ENCODE assay signal across 18 mouse cellular contexts in genomic region chr1:69638321-69638720, GRCm38 (mm10). TPM values are rescaled to one million over a fixed set of nuclear protein-coding genes. Genes with fewer than 3 reads are reported as not detected.
DNase-seq lines count a peak whose midpoint lies in the region; ATAC-seq lines count a peak whose summit lies in the region.
"Had no signal": no experiment of that assay in that cellular context is flagged by ENCODE, and none has a peak within 500 bp of the region (broad histone marks: within the 10 kb centered on the region; RNA-seq: fewer than 3 reads in every experiment).

No protein-coding gene starts in this region.

- H3K4me1 ChIP-seq in kidney, embryonic 15.5 days: no peaks in the 10 kb centered on the region
- H3K4me1 ChIP-seq in forebrain, embryonic 13.5 days: no peaks in the 10 kb centered on the region
- H3K4me1 ChIP-seq in hindbrain, embryonic 10.5 days (replicated peaks): no peaks in the 10 kb centered on the region
- H3K4me1 ChIP-seq: limb, embryonic 10.5 days had no signal

- H3K9me3 ChIP-seq in kidney, embryonic 15.5 days (replicated peaks): no peaks in the 10 kb centered on the region
- H3K9me3 ChIP-seq in forebrain, embryonic 13.5 days (replicated peaks): no peaks in the 10 kb centered on the region
- no peaks in the 10 kb centered on the region for H3K9me3 ChIP-seq in hindbrain, embryonic 10.5 days
- H3K9me3 ChIP-seq: G1E; limb, embryonic 10.5 days had no signal

- ATAC-seq in kidney, embryonic 15.5 days (replicated peaks; ENCODE audit: low FRiP score): no peak
- ATAC-seq in forebrain, embryonic 13.5 days: no peak
- ATAC-seq: forebrain, postnatal 0 days had no signal

- no peak for DNase-seq in kidney, postnatal 10 days
- DNase-seq in urinary bladder, adult 18-20 months (ENCODE audit: low spot score in 2 of 2): peak; percentile 26 to 27
- no peak for DNase-seq in urinary bladder, postnatal 4 days (ENCODE audit: low spot score in 2 of 2)
- DNase-seq in induced T-regulatory cell, adult 2 months (ENCODE audit: low read depth): peak; percentile 78
- no peak for DNase-seq in hindbrain, embryonic 10.5 days (ENCODE audit: low spot score)
- DNase-seq: adrenal gland, adult 8-10 months; B cell, adult 2 months; cerebellum, adult 2 months; forebrain, postnatal 0 days; gastrocnemius, postnatal 10 days; heart, postnatal 14 days; kidney, postnatal 36 days; retina, postnatal 1 day had no signal

- no peaks in the 10 kb centered on the region for H3K36me3 ChIP-seq in kidney, embryonic 15.5 days
- H3K36me3 ChIP-seq in forebrain, embryonic 13.5 days (ENCODE audit: poor library complexity, severe bottlenecking): no peaks in the 10 kb centered on the region
- no peaks in the 10 kb centered on the region for H3K36me3 ChIP-seq in hindbrain, embryonic 10.5 days
- H3K36me3 ChIP-seq: limb, embryonic 10.5 days had no signal

- H3K27me3 ChIP-seq in kidney, embryonic 15.5 days: no peaks in the 10 kb centered on the region
- no peaks in the 10 kb centered on the region for H3K27me3 ChIP-seq in forebrain, embryonic 13.5 days
- no peaks in the 10 kb centered on the region for H3K27me3 ChIP-seq in hindbrain, embryonic 10.5 days (ENCODE audit: insufficient read depth, poor library complexity, severe bottlenecking)

- peak overlapping the region; percentile 41; the same call in 1 of the 2 replicates for H3K27ac ChIP-seq in kidney, embryonic 15.5 days
- no peak overlapping the region for H3K27ac ChIP-seq in forebrain, embryonic 13.5 days
- no peak overlapping the region for H3K27ac ChIP-seq in hindbrain, embryonic 10.5 days
- H3K27ac ChIP-seq: limb, embryonic 10.5 days had no signal

- H3K4me3 ChIP-seq in kidney, embryonic 15.5 days (replicated peaks): no peak overlapping the region
- H3K4me3 ChIP-seq in forebrain, embryonic 13.5 days: no peak overlapping the region
- H3K4me3 ChIP-seq in hindbrain, embryonic 10.5 days: no peak overlapping the region
- H3K4me3 ChIP-seq: erythroblast, embryonic 14.5 days; limb, embryonic 10.5 days had no signal

- no peak overlapping the region for H3K9ac ChIP-seq in kidney, embryonic 15.5 days
- H3K9ac ChIP-seq in forebrain, embryonic 13.5 days: no peak overlapping the region
- H3K9ac ChIP-seq: forebrain, postnatal 0 days had no signal

- H3K4me2 ChIP-seq in kidney, embryonic 15.5 days: peak overlapping the region; percentile 14; the same call in 1 of the 2 replicates
- H3K4me2 ChIP-seq in forebrain, embryonic 13.5 days: no peak overlapping the region

- WGBS in kidney, embryonic 15.5 days: 67% methylated on average over 8 of the region's 8 CpGs
- 92% methylated on average over 8 of the region's 8 CpGs for WGBS in forebrain, embryonic 13.5 days
- WGBS in hindbrain, embryonic 10.5 days: 81% methylated on average over 8 of the region's 8 CpGs

RNA-seq across cellular contexts. Expression of gene Ikzf2, which starts 48.7 kb away (rescaled TPM):
- polyA plus RNA-seq in kidney, embryonic 15.5 days (2015; fragmentation: Nextera tagmentation; extraction: Ambion mirVana): 3.7 and 4.1 TPM in 2 replicates
- polyA plus RNA-seq in forebrain, embryonic 13.5 days (2015; fragmentation: Nextera tagmentation; extraction: Ambion mirVana): 3.8 and 4.5 TPM in 2 replicates
- polyA plus RNA-seq in hindbrain, embryonic 10.5 days (2016; fragmentation: Nextera tagmentation; extraction: Ambion mirVana): 6.1 and 6.5 TPM in 2 replicates

Comparison
In these comparisons a context has a peak if more than half of its experiments do, and no peak if none do; other contexts are left out.
1. DNase-seq: peak in urinary bladder, adult 18-20 months (2 of 2) and induced T-regulatory cell, adult 2 months (single experiment); none in kidney, postnatal 10 days (single experiment), urinary bladder, postnatal 4 days (0 of 2) and hindbrain, embryonic 10.5 days (single experiment).